Mouse (Mus musculus): ENCODE results near the gene Sorbs1. TPM values are rescaled to one million over a fixed set of nuclear protein-coding genes. Genes with fewer than 3 reads are reported as not detected.

Gene Sorbs1
- total and polyA plus RNA-seq, 2 experiments from 2014 or later, result 140 to 153 TPM

DNA sequence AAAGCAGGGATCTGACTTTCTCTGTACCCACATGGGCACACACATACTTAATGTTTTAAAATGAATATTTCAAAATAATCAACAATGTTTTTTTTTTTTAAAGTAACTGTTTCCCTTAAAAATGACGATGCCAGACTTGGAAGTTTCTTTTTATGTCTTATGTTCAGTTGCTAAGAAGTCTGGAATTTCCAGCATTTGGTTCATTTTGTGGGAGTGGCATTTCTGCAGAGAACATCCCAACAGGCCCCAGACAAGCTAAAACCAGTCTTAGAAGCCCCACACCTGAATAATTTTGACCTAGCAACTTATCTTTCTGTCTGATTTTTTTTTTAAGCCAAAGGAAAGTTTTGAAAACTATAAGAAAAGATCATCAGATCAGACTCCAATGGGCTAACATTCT is 258.0 kb downstream of the Sorbs1 start:
- no peak for TF ChIP-seq EP300 (IDR thresholded peaks at IDR 0.05; ENCODE audit: low read depth)
- TF ChIP-seq CTCF (IDR thresholded peaks at IDR 0.05; ENCODE audit: low read depth), result no peak
- WGBS, result 33% methylated on average over 1 of the region's 1 CpGs

DNA sequence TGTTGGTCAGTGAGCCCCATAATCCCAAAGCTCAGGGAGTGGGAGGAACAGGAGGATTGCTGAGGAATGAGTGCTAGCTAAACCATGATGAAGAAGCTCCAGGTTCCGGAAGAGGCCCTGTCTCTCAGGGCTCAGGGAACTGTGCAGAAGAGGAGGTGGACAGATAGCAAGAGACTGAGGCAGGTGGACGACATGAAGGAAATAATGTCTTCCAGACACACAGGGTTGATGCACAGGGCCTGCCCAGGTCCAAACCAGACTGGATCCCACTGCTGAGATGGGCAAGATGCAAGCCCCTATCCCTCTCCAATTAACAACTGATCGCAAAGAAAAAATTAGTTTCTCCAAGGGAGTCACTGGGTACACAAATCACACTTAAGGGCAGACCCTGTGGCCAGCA is 258.8 kb downstream of the Sorbs1 start:
- ATAC-seq (ENCODE audit: insufficient read depth, low read depth) (no peak), DNase-seq (ENCODE audit: low spot score) (no peak)
- peaks cover 34% of the 10 kb centered on the region for H3K4me1 ChIP-seq (ENCODE audit: control insufficient read depth, insufficient read depth)
- H3K9me3 ChIP-seq (replicated peaks; ENCODE audit: control insufficient read depth, low read length), result no peaks in the 10 kb centered on the region
- no peaks in the 10 kb centered on the region for H3K27me3 ChIP-seq (ENCODE audit: control insufficient read depth, insufficient read depth, low read length)
- H3K27ac ChIP-seq (ENCODE audit: low read depth), result no peak overlapping the region
- no peak overlapping the region for H3K4me2 ChIP-seq (ENCODE audit: low read depth, low read length)
- H3K36me3 ChIP-seq (replicated peaks; ENCODE audit: control insufficient read depth, insufficient read depth, low read length), result peaks cover 23% of the 10 kb centered on the region
- TF ChIP-seq CTCF (IDR thresholded peaks at IDR 0.05; ENCODE audit: low read depth) (no peak), EP300 (IDR thresholded peaks at IDR 0.05; ENCODE audit: low read depth) (no peak)
- H3K9ac ChIP-seq (replicated peaks; ENCODE audit: low read depth, low read length), result no peak overlapping the region
- H3K4me3 ChIP-seq (ENCODE audit: low read depth, low read length), result no peak overlapping the region
- WGBS, result 85% methylated on average over 3 of the region's 3 CpGs

More for the DNA sequence above, 258.0 kb downstream of the Sorbs1 start:
- Histone ChIP-seq H3K4me1 (ENCODE audit: control insufficient read depth, insufficient read depth) (peaks cover 34% of the 10 kb centered on the region), H3K9me3 (replicated peaks; ENCODE audit: control insufficient read depth, low read length) (no peaks in the 10 kb centered on the region), H3K4me2 (ENCODE audit: low read depth, low read length) (no peak overlapping the region), H3K9ac (replicated peaks; ENCODE audit: low read depth, low read length) (no peak overlapping the region), H3K4me3 (ENCODE audit: low read depth, low read length) (no peak overlapping the region), H3K27ac (ENCODE audit: low read depth) (no peak overlapping the region), H3K36me3 (replicated peaks; ENCODE audit: control insufficient read depth, insufficient read depth, low read length) (peaks cover 22% of the 10 kb centered on the region), H3K27me3 (ENCODE audit: control insufficient read depth, insufficient read depth, low read length) (no peaks in the 10 kb centered on the region)
- DNase-seq (ENCODE audit: low spot score) (no peak), ATAC-seq (ENCODE audit: insufficient read depth, low read depth) (no peak)

DNA sequence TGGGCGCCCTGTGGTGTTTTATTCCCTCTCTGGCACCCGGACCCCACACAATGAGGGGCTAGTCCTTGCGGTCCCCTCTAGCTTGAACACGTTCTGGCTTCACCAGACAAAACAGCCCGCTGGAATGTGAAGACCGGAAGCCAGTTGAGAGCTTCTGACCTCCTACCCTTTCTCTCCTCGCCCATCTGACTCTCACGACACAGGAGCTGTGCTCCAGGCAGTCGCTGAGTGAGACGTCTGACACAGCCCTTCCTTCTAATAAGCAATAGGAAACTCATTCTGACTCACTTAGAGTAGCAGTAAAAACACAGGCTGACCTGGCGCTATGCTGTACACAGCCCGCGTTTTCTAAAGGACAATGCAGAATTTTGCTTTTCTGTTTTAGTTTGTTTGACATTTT is 259.8 kb downstream of the Sorbs1 start:
- H3K9ac ChIP-seq (replicated peaks; ENCODE audit: low read depth, low read length), result peak overlapping the region; percentile 31; the same call in 1 of the 2 replicates
- TF ChIP-seq EP300 (IDR thresholded peaks at IDR 0.05; ENCODE audit: low read depth) (no peak), CTCF (IDR thresholded peaks at IDR 0.05; ENCODE audit: low read depth) (no peak)
- ATAC-seq (ENCODE audit: insufficient read depth, low read depth) (peak; percentile 55), DNase-seq (ENCODE audit: low spot score) (peak; percentile 75)
- H3K27me3 ChIP-seq (ENCODE audit: control insufficient read depth, insufficient read depth, low read length), result no peaks in the 10 kb centered on the region
- peaks cover 41% of the 10 kb centered on the region for H3K4me1 ChIP-seq (ENCODE audit: control insufficient read depth, insufficient read depth)
- H3K27ac ChIP-seq (ENCODE audit: low read depth), result peak overlapping the region; percentile 64
- WGBS, result 24% methylated on average over 13 of the region's 13 CpGs
- H3K9me3 ChIP-seq (replicated peaks; ENCODE audit: control insufficient read depth, low read length), result no peaks in the 10 kb centered on the region
- peak overlapping the region; percentile 33 for H3K4me2 ChIP-seq (ENCODE audit: low read depth, low read length)
- no peak overlapping the region for H3K4me3 ChIP-seq (ENCODE audit: low read depth, low read length)
- H3K36me3 ChIP-seq (replicated peaks; ENCODE audit: control insufficient read depth, insufficient read depth, low read length), result peaks cover 20% of the 10 kb centered on the region

DNA sequence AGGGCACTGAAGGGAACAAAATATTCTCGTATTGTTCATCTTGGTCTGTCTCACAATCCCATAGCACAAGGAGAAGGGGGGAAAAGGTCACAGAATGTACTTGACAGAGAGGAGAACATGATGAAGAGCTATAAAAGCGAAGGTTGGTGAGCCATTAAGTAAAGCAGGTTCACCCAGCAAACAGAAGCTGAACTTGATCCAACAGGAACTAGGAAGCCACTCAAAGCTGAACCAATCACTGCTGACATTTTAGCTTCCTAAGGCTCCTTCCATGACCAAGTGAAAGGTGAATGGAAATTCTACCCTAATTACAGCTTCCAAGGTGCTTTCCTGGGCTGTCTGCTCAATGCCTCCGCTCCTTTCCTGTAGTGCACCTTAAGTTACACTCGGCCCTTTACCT is 262.5 kb downstream of the Sorbs1 start:
- WGBS, result 87% methylated on average over 4 of the region's 4 CpGs
- no peak for DNase-seq (ENCODE audit: low spot score)
- peaks cover 30% of the 10 kb centered on the region; the same call in 1 of the 2 replicates for H3K4me1 ChIP-seq (ENCODE audit: control insufficient read depth, insufficient read depth)

DNA sequence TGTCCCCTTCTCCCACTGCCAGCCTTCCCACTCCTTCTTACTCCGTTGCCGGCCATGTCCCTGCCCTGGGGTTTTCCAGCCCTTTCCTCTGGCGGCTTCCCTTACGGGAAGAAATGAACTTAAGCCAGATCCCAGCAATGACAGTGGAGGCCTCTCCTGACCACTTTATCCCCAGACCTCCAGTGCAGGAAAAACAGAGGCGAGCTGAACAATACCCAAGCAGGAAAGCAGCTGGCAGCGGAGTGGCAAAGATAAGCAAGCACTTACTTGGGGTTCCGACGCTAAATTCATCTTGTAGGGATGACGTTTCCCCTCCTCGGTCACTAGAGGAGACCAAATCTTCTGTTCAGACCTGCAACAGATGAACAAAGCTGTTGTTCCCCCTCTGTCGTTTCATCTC is 264.2 kb downstream of the Sorbs1 start:
- Histone ChIP-seq H3K27ac (ENCODE audit: low read depth) (peak overlapping the region; percentile 79), H3K27me3 (ENCODE audit: control insufficient read depth, insufficient read depth, low read length) (no peaks in the 10 kb centered on the region), H3K4me2 (ENCODE audit: low read depth, low read length) (peak overlapping the region; percentile 22; the same call in 1 of the 2 replicates), H3K4me1 (ENCODE audit: control insufficient read depth, insufficient read depth) (peaks cover 15% of the 10 kb centered on the region; the same call in 1 of the 2 replicates), H3K4me3 (ENCODE audit: low read depth, low read length) (no peak overlapping the region), H3K9me3 (replicated peaks; ENCODE audit: control insufficient read depth, low read length) (no peaks in the 10 kb centered on the region), H3K9ac (replicated peaks; ENCODE audit: low read depth, low read length) (no peak overlapping the region), H3K36me3 (replicated peaks; ENCODE audit: control insufficient read depth, insufficient read depth, low read length) (peaks cover 32% of the 10 kb centered on the region)
- DNase-seq (ENCODE audit: low spot score) (peak; percentile 54), ATAC-seq (ENCODE audit: insufficient read depth, low read depth) (peak; percentile 22; the same call in 1 of the 2 replicates)
- no peak for TF ChIP-seq EP300 (IDR thresholded peaks at IDR 0.05; ENCODE audit: low read depth)
- no peak for TF ChIP-seq CTCF (IDR thresholded peaks at IDR 0.05; ENCODE audit: low read depth)
- WGBS, result 9% methylated on average over 11 of the region's 11 CpGs

More for the DNA sequence above, 262.5 kb downstream of the Sorbs1 start:
- H3K4me3 ChIP-seq (ENCODE audit: low read depth, low read length), result no peak overlapping the region
- no peak for ATAC-seq (ENCODE audit: insufficient read depth, low read depth)
- H3K36me3 ChIP-seq (replicated peaks; ENCODE audit: control insufficient read depth, insufficient read depth, low read length), result peaks cover 30% of the 10 kb centered on the region
- H3K9me3 ChIP-seq (replicated peaks; ENCODE audit: control insufficient read depth, low read length), result no peaks in the 10 kb centered on the region
- no peaks in the 10 kb centered on the region for H3K27me3 ChIP-seq (ENCODE audit: control insufficient read depth, insufficient read depth, low read length)
- H3K9ac ChIP-seq (replicated peaks; ENCODE audit: low read depth, low read length), result no peak overlapping the region
- TF ChIP-seq CTCF (IDR thresholded peaks at IDR 0.05; ENCODE audit: low read depth), result no peak
- TF ChIP-seq EP300 (IDR thresholded peaks at IDR 0.05; ENCODE audit: low read depth), result no peak
- H3K4me2 ChIP-seq (ENCODE audit: low read depth, low read length), result no peak overlapping the region
- H3K27ac ChIP-seq (ENCODE audit: low read depth), result no peak overlapping the region

DNA sequence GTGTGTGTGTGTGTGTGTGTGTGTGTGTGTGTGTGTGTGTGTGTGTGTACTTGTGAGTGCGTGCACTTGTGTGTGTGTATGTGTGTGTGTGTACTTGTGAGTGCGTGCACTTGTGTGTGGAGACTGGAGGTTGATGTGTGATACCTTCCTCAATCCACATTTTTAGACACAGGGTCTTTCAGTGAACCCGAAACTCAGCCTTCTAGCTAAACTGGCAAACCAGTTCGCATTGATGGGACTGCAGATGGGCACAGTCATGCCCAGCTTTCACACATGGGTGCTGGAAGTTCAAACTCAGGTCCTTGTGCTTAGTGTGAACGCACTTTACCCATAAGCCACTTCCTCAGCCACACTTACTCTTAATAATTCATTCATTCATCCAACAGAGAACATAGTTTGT is 265.1 kb downstream of the Sorbs1 start:
- TF ChIP-seq EP300 (IDR thresholded peaks at IDR 0.05; ENCODE audit: low read depth) (no peak), CTCF (IDR thresholded peaks at IDR 0.05; ENCODE audit: low read depth) (no peak)
- Histone ChIP-seq H3K36me3 (replicated peaks; ENCODE audit: control insufficient read depth, insufficient read depth, low read length) (peaks cover 32% of the 10 kb centered on the region), H3K4me2 (ENCODE audit: low read depth, low read length) (no peak overlapping the region), H3K4me3 (ENCODE audit: low read depth, low read length) (no peak overlapping the region), H3K4me1 (ENCODE audit: control insufficient read depth, insufficient read depth) (peaks cover 20% of the 10 kb centered on the region; the same call in 1 of the 2 replicates), H3K27me3 (ENCODE audit: control insufficient read depth, insufficient read depth, low read length) (no peaks in the 10 kb centered on the region), H3K9ac (replicated peaks; ENCODE audit: low read depth, low read length) (no peak overlapping the region), H3K9me3 (replicated peaks; ENCODE audit: control insufficient read depth, low read length) (no peaks in the 10 kb centered on the region), H3K27ac (ENCODE audit: low read depth) (no peak overlapping the region)
- no peak for DNase-seq (ENCODE audit: low spot score)
- no peak for ATAC-seq (ENCODE audit: insufficient read depth, low read depth)
- WGBS, result 94% methylated on average over 5 of the region's 5 CpGs
